Mouse (Mus musculus) CH12.LX (cell line): ENCODE measurements around the gene Ift22.
"Not testable (repeated sequence)": the region's sequence is repeated elsewhere in the genome, so short reads cannot be mapped to it uniquely, and the experiment has no call there.

Source experiments
- CHD2 ChIP-seq: IDR thresholded peaks from 2 replicates; pipeline ENCODE4 v1.6.1; 2011; ENCODE audit warnings: low read length, improper control_type of control experiment
- CTCF ChIP-seq, 2 experiments: IDR thresholded peaks in 1 of 2; conservative IDR thresholded peaks in 1 of 2; 2 replicates each; pipeline ENCODE4 v1.5.1; 2011 to 2012; ENCODE audit warnings: low read depth in 2 of 2, low read length in 2 of 2, improper control_type of control experiment in 1 of 2, inconsistent platforms in 1 of 2, mild to moderate bottlenecking in 1 of 2, moderate library complexity in 1 of 2
- MXI1 ChIP-seq: IDR thresholded peaks from 2 replicates; pipeline ENCODE4 v1.6.1; 2011; ENCODE audit warnings: mild to moderate bottlenecking, low read depth, low read length, improper control_type of control experiment
- MYC ChIP-seq: IDR thresholded peaks from 2 replicates; pipeline ENCODE4 v1.6.1; 2011; ENCODE audit warnings: low read depth, mild to moderate bottlenecking, improper control_type of control experiment, low read length
- POLR2A ChIP-seq: IDR thresholded peaks from 2 replicates; pipeline ENCODE4 v1.6.1; 2011; ENCODE audit warnings: low read depth, mild to moderate bottlenecking, improper control_type of control experiment, low read length
- ZMIZ1 ChIP-seq: IDR thresholded peaks from 2 replicates; pipeline ENCODE4 v1.6.1; 2012; ENCODE audit warnings: low read depth, mild to moderate bottlenecking, inconsistent platforms, low read length, improper control_type of control experiment

GRCm38 (mm10) chr5:136940029-136940428 lies 32.1 kb downstream of the Ift22 start:
- TF ChIP-seq POLR2A; CTCF (conservative IDR thresholded peaks at IDR 0.05 in 1 of 2, IDR thresholded peaks at IDR 0.05 in 1 of 2; ENCODE audit: low read depth in 2 of 2, low read length in 2 of 2); CHD2; MXI1; ZMIZ1; MYC: not testable (repeated sequence)
